Mouse (Mus musculus) cerebral cortex, adult 2 months (tissue): ENCODE results near the gene Thsd7a.

Experiments
- WGBS: fragments of 180-500 bp; shearing (Covaris S2); methylation state at CpG from one replicate; pipeline ENCODE4 v1.1.7; 2018; 5-methylcytosine and 5-hydroxymethylcytosine counted together

The Thsd7a gene

GRCm38 (mm10) chr6:12380717-12381116 is 368.5 kb downstream of the Thsd7a start:
- WGBS: 65% methylated on average over 2 of the region's 2 CpGs

GRCm38 (mm10) chr6:12358737-12359136 is 390.5 kb downstream of the Thsd7a start:
- 69% methylated on average over 2 of the region's 2 CpGs for WGBS

- 39% methylated on average over 2 of the region's 2 CpGs for WGBS
These were observed 395.6 kb downstream of the Thsd7a start for GRCm38 (mm10) chr6:12353573-12353972.

GRCm38 (mm10) chr6:12352165-12352719 is 397.0 kb downstream of the Thsd7a start:
- 63% methylated on average over 9 of the region's 9 CpGs for WGBS

- whole genome bisulfite sequencing: 9% methylated on average over 5 of the region's 5 CpGs
These were observed 398.5 kb downstream of the Thsd7a start for GRCm38 (mm10) chr6:12350753-12351152.

GRCm38 (mm10) chr6:12349105-12349759 is 400.0 kb downstream of the Thsd7a start:
- 76% methylated on average over 3 of the region's 3 CpGs for WGBS

GRCm38 (mm10) chr6:12336590-12337584 is 412.3 kb downstream of the Thsd7a start:
- 66% methylated on average over 14 of the region's 14 CpGs for WGBS

GRCm38 (mm10) chr6:12315070-12315909 is 433.9 kb downstream of the Thsd7a start:
- WGBS: 30% methylated on average over 7 of the region's 7 CpGs

GRCm38 (mm10) chr6:12307502-12307901 is 441.7 kb downstream of the Thsd7a start:
- WGBS: 60% methylated on average over 2 of the region's 2 CpGs

- WGBS: 87% methylated on average over 15 of the region's 15 CpGs
These were observed 486.4 kb downstream of the Thsd7a start for GRCm38 (mm10) chr6:12262641-12263400.
